Mouse (Mus musculus) E14TG2a.4 (cell line): Measurements from ENCODE around the gene Btrc.

ENCODE experiments used
- H3K27me3 ChIP-seq: 2 replicates; pipeline ENCODE4 v1.6.1; 2014; ENCODE audit warnings: low read length, control low read depth; ENCODE audit not compliant: insufficient read depth
- H3K36me3 ChIP-seq: 2 replicates; pipeline ENCODE4 v1.6.1; 2014; ENCODE audit warnings: low read length, control low read depth; ENCODE audit not compliant: insufficient read depth
- H3K4me1 ChIP-seq: replicated peaks from 2 replicates; pipeline ENCODE4 v1.6.1; 2014; ENCODE audit warnings: low read depth, low read length, control low read depth
- H3K4me3 ChIP-seq: replicated peaks from 2 replicates; pipeline ENCODE4 v1.5.1; 2014; ENCODE audit warnings: mild to moderate bottlenecking, low read length
- H3K9me3 ChIP-seq: 2 replicates; pipeline ENCODE4 v1.6.1; 2014; ENCODE audit warnings: low read length, control low read depth
- CTCF ChIP-seq: conservative IDR thresholded peaks from 2 replicates; pipeline ENCODE4 v1.5.1; 2014; ENCODE audit warnings: low read length
- NANOG ChIP-seq: IDR thresholded peaks from 2 replicates; pipeline ENCODE4 v1.6.1; 2014; ENCODE audit warnings: borderline replicate concordance, low read length, mixed read lengths
- POU5F1 ChIP-seq: IDR thresholded peaks from 2 replicates; pipeline ENCODE4 v1.6.1; 2014; ENCODE audit warnings: low read length, borderline replicate concordance

Btrc gene

GRCm38 (mm10) chr19:45574339-45574898 lies 210.9 kb downstream of the Btrc start:
- Histone ChIP-seq H3K9me3 (no peaks in the 10 kb centered on the region), H3K27me3 (no peaks in the 10 kb centered on the region), H3K4me3 (no peak overlapping the region), H3K36me3 (peaks cover 46% of the 10 kb centered on the region), H3K4me1 (peaks cover 77% of the 10 kb centered on the region)
- TF ChIP-seq CTCF = no peak
- no peak for TF ChIP-seq NANOG
- no peak for TF ChIP-seq POU5F1

GRCm38 (mm10) chr19:45574941-45575631 lies 211.6 kb downstream of the Btrc start:
- Histone ChIP-seq H3K4me3 (0 out of 2 replicates have a peak overlapping the region, but pooled peaks have one; percentile 20), H3K4me1 (peaks cover 79% of the 10 kb centered on the region), H3K27me3 (no peaks in the 10 kb centered on the region), H3K9me3 (no peaks in the 10 kb centered on the region), H3K36me3 (peaks cover 46% of the 10 kb centered on the region)
- no peak for TF ChIP-seq NANOG
- no peak for TF ChIP-seq CTCF
- no peak for TF ChIP-seq POU5F1

- H3K4me3 ChIP-seq = no peak overlapping the region
- H3K27me3 ChIP-seq = no peaks in the 10 kb centered on the region
- H3K9me3 ChIP-seq = no peaks in the 10 kb centered on the region
- peaks cover 46% of the 10 kb centered on the region for H3K36me3 ChIP-seq
- peaks cover 83% of the 10 kb centered on the region for H3K4me1 ChIP-seq
- TF ChIP-seq CTCF (no peak), NANOG (no peak), POU5F1 (no peak)
Observed at GRCm38 (mm10) chr19:45575632-45576001, 212.1 kb downstream of the Btrc start.

- no peak for TF ChIP-seq CTCF
- TF ChIP-seq NANOG = no peak
- TF ChIP-seq POU5F1 = no peak
- no peak overlapping the region for H3K4me3 ChIP-seq
- H3K27me3 ChIP-seq = no peaks in the 10 kb centered on the region
- H3K36me3 ChIP-seq = peaks cover 41% of the 10 kb centered on the region
- peaks cover 84% of the 10 kb centered on the region for H3K4me1 ChIP-seq
- no peaks in the 10 kb centered on the region for H3K9me3 ChIP-seq
Observed at GRCm38 (mm10) chr19:45577141-45577750, 213.7 kb downstream of the Btrc start.

- Histone ChIP-seq H3K4me3 (no peak overlapping the region), H3K4me1 (peaks cover 77% of the 10 kb centered on the region)
- TF ChIP-seq POU5F1 (no peak), CTCF (no peak), NANOG (no peak)
Observed at GRCm38 (mm10) chr19:45578976-45579375, 215.4 kb downstream of the Btrc start.

DNA sequence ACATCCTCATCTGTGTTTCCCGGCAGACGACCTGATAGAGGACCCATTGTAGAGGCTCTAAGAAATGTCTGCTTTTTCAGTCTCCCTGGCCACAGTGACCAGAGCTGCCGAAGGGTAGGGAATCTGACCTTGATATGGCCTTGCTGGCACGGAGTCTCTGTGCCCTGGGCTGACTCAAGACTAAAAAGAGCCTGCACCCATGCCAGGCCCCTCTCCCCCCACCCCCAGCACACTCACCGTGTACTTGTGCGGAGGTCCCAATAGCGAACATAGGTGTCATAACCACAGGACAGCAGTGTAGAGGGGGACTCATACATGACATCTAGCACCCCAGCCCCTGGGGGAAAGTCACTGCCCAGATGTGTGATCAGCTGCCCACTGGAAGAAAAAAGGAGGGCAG lies 215.9 kb downstream of the Btrc start:
- Histone ChIP-seq H3K4me3 (no peak overlapping the region), H3K27me3 (no peaks in the 10 kb centered on the region), H3K9me3 (no peaks in the 10 kb centered on the region), H3K36me3 (peaks cover 34% of the 10 kb centered on the region), H3K4me1 (peaks cover 73% of the 10 kb centered on the region)
- TF ChIP-seq CTCF (no peak), NANOG (no peak), POU5F1 (no peak)

More at GRCm38 (mm10) chr19:45578976-45579375, 215.4 kb downstream of the Btrc start:
- peaks cover 36% of the 10 kb centered on the region for H3K36me3 ChIP-seq
- H3K9me3 ChIP-seq = no peaks in the 10 kb centered on the region
- H3K27me3 ChIP-seq = no peaks in the 10 kb centered on the region
